Mouse (Mus musculus) erythroblast, embryonic 14.5 days (primary cell): ENCODE data around the gene Lrrc55.

ENCODE experiments used
- GATA1 ChIP-seq: IDR thresholded peaks from 2 replicates; pipeline ENCODE4 v1.6.1; 2012; ENCODE audit warnings: low read length, inconsistent platforms, mixed read lengths
- TAL1 ChIP-seq: IDR thresholded peaks from 3 replicates; pipeline ENCODE4 v1.6.1; 2012; ENCODE audit warnings: low read length, inconsistent platforms, mixed read lengths

DNA sequence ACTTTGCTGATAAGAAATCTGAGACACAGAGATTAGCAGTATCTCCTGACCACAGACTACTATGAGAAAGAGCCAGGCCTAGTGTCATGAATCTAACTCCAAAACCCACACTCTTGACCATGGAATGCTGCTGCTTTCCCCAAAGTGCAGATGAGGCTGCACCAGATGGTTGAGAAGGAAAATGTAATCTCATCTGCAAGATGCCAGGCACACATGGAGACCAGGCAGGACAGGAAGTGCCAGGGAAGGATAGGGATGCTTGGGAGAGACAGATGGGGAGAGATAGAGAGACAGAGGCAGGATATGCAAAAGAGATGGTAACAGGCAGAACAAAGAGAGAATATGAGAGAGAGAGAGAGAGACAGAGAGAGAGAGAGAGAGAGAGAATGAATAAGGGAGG, 56.2 kb downstream of the Lrrc55 start:
- TF ChIP-seq TAL1 = no peak
- TF ChIP-seq GATA1 = no peak
